Mouse (Mus musculus) brain, embryonic 18.5 days (tissue): ENCODE results near the gene Polg.

Experiments used
- DNase-seq: peaks from one replicate; pipeline ENCODE4 v3.0.0-alpha.2; 2012; ENCODE audit warnings: low read depth, low spot score

Polg gene

DNA sequence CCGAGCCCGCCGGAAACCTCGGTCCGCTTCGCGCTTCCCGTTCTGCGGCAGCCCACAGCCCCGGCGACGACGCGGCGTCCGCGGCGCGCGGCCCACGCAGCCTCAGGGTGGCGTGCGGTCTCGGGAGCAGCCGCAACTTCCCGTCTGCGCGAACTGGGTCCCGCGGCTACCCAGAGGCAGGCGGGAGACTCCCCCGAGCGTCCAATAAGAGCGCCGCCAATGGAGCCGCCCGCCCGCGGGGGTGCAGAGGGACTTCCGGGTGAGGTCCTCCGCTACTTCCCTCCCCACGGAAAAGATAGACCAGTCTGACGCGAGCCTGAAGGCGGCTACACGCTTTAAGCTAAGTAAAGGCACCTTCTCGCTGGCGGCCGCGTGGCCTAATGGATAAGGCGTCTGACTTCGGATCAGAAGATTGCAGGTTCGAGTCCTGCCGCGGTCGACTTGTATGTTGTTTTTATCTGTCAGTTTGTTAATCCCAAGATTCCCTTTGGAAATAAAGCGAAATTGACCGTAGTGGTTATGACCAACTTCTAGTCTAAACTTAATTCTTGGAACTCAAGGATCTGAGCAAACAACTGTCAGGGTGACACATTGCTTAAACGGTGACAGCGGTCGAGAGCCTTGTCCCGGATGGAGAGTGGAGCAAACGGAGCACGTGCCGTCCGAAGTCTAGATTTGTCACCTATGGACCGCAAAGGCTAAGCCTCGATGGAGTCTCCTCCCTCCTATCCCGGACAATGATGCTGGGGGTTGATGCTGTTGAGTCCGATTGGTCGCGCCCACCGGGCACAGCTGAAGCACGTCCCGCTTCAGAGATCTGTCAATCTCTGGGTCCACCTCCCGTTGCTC is at the start of gene Polg:
Polg (minus strand) TSS at position 310 of the 849 bp plus-strand sequence.
- peak; percentile 96 for DNase-seq

DNA sequence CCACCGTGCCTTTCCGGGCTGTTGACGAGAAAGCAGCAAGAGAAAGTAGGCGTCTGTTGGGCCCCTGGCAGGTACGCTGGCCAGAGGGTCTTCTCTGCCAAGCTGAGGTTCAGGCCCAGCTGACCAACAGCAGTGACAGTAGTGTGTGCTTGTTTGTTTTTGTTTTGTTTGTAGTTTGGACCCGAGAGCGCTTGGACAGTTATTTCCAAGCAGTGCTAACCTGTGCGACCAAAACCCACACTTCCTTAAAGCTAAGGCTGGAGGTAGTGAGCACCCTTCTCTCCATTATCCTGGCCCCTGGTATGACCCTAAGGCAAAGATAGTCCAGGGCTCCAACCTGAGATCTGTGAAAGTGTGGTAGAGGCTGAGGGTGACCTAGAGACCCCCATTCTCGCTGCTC is 49.7 kb upstream of the Polg start:
- DNase-seq: no peak

DNA sequence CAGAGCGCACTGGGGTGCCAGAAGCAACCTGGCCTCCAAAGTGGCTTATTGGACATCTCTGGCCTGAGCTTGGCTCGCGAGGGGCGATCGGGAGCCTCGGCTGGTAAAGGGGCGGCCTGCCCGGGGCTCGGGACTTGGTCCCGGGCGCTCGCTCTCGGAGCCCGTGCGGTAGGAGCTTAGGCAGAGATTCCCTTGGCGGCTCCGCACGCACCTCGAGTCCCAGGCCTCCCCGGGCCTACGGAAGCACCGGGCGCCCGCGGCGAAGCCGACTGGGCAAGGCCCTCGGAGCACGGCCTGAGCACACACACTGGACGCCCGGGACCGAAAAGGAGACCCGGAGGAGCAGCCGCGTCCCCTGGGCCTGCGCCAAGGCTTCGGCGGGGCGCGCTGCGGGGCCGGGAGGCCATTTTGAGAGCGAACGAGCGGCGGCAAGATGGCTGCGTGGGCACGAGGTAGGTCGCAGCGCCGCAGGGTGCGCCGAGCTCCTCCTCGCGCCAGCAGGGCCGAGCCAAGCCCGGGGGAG is 49.1 kb upstream of the Polg start:
- no peak for DNase-seq

DNA sequence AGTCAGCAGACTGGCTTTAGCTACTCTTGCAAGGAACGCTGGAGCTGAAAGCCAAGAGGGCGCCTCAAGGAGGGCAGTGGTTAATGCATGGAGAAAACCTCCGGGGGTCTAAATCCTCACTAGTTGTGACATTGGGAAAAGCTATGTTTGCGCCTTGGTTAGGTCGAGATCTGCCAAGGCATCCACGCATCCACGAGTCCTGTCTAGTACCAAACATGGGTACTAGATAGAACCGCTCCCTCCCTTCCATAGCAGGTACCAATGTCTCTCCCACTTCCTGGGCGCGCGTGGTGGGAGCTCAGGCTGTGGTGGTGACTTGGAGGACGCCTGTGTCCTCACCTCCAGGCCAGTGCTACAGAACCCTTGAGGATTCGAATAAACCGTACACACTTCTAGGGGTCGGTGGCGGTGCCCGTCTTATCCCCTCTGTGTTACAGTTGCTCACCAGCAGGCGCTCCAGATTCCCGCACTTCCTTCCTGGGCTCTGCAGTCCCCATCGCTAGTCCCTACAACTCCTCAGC is 48.3 kb upstream of the Polg start:
- no peak for DNase-seq

DNA sequence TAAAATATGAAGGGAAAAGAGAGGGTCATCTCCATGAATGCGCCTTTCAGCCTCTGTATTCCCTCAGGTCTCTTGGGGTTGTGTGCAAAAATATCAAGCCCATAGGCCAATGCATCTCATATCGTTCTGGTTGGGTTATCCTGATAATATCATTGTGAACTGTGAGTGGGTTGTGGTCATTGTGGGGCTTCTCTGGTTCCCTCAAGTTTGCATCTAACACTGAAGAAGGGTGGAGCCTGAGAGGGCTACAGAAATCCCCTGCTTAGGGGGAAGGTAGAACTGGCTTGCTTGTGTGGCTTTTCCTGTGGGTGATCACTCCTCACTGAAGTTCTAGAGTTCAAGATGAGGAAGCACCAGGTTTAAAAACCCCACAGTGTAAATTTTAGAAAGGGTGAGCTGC is 47.3 kb upstream of the Polg start:
- DNase-seq: no peak

DNA sequence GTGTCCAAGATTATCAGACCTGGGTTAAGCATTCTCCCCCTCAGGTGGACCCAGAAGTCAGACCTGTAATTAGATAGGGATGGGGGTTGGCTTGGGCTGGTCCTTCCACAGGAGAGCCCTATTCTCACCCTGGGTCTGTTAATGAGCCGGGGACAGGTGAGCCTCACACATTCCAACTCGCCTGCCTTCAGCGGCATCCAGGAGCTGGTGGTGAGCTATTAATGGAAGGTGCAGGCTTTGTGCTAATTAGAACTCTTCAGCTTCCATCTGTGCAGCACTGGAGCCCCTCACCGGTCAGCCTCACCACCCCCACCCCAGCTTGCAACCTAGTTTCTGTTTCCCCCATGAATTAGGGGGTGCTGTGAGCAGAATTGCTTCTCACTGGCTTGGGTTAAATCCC is 46.3 kb upstream of the Polg start:
- no peak for DNase-seq

DNA sequence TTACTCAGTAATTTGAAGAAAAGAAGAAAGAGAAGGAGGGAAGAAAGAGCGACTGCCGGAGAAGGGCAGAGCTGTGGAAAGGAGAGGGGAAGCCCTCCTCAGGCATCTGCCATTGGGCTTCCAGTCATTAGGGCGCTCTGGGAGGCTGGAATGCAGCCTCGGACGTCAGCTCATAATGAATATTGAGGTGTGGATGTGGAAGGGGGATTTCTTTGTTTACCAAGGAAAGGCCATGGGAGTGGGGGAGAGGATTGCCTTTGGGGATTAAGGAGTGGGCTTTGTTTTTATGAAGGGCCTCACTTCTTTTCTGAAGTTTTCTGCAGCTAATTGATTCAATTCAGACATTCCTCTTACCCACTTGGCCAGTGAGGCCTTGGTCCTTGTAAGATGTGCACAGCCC is 45.5 kb upstream of the Polg start:
- DNase-seq: no peak

DNA sequence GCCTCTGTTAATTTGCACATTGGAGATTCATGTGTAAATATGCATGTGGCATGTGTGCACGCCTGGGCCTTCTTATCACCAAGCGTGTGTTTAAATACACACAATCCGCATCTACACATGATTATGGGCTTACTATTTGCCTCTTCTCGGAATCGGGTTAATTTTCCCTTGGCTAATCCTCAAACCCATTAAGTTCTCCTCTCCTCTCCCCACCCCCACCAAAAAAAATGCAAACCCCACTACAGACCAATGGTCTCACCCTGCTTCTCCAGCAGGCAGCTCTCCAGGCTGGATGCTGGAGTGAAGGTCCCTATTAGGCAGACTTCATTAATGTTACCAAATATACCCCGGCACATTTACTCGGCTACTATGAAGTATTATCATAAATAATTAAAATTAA is 45.0 kb upstream of the Polg start:
- DNase-seq: no peak

DNA sequence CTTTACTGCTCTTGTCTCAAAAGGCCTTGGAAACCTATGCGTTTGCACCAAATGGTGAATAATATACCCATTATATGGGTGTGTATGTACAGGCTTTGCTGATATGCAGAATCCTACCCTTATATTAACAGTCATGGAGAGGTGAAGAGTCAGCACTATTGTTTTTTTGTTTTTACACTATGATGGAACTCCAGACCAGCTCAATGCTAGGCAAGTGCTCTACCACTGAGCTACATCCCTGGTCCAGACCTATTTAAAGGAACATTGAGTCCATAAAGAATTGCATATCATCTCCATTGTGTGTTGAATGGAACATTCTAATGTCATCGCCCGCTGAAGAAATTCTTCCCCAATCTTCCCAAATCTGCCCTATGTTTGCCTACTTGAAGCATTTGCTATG is 44.5 kb upstream of the Polg start:
- DNase-seq: no peak

DNA sequence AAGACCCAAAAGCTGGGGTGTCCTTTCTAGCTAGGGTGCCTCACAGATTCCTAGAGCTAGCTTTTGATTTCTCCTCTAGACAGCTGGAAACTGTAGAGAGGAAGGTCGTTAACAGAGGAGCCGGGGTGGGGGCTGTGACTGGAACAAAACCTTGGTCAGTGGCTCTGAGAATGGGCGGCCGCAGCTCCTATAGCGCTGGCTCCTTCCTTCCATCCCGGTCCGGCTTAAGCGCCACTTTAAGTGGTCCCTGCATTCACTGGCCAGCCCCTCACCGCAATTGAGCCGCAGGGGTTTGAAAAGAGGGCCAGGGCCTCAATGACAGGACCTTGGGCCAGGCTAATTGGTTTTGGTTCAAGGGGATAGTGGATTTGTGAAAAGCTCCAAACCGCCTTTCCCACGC is 43.5 kb upstream of the Polg start:
- DNase-seq: no peak

DNA sequence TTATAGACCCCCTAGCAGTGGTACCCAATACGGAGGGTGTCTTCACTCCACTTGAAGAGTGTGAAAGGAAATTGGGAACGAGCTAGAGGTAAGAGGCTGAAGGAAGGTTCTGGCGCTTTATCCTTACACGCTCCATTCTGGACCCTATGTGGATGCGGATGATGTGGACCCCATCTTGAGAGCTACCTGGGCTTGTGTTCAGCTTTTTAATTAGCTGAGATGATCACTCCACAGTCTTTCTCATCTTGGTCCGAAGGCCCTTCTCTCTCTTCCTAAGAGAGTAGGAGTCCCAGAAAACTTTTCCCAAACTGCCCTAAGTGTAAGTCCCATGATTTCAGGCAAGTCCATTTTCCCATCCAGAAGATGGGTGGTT is 43.1 kb upstream of the Polg start:
- DNase-seq: no peak

DNA sequence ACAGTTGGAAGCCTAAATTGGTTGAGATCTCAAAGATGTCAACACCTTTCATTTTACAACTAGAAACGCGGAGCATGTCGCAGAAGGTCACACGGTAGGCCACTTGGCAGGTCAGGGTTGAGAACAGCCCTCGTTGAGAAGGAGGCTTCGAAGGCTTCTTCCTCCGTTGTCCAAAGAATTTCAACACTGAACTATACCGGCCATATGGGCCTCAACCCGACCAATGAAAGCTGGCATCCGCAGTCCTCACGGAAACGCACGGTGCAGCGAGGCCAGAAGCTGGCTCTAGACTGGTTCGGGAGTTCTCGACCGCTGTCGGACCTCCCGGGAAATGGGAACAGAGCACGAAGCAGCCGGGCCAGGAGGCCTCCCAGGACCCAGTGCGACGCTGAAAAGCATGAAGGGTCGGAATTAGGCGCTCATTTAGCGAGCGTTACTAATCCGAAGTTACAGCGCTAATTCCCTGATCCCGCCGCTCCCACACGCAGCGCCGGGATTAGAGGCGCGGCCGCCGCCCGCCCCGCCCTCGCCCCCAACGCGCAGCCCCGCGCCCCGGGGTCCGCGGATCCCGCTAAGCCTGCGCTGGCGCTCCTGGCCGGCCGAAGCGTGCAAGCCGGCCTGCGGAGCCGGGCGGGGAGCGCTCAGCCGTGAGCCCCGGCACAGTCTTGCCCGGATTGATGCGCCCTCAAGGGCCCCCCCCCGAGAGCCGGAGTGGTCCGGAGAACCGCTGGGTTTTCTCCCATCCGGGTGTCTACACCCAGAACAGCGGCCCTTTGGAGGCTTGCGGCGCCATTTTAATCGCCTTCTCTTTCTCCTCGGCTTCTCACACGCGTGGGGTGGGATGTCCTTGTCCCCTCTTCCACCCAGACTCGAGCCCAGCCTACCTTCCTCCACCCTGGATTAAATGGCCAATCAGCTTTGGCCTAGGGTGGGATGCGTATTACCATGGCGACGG is 42.4 kb upstream of the Polg start:
- no peak for DNase-seq

DNA sequence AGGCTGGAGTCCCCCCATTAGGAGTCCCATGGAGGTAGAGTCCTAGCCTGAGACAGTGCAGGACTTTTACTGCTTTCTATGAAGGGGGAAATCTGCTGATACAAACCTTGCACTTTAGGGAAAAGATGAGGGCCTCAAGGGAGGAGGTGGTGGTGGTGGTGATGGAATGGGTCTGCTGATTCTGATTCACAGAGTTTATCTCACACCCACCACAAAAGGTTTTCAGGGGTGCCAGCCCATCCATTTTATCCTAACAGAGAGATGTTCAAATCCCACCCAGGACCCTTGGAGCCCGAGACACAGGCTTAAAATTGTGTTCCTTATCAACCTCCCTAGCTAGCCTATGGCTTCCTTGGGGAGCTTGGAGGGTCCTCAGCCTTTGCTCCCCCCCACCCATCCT is 41.6 kb upstream of the Polg start:
- DNase-seq: no peak

DNA sequence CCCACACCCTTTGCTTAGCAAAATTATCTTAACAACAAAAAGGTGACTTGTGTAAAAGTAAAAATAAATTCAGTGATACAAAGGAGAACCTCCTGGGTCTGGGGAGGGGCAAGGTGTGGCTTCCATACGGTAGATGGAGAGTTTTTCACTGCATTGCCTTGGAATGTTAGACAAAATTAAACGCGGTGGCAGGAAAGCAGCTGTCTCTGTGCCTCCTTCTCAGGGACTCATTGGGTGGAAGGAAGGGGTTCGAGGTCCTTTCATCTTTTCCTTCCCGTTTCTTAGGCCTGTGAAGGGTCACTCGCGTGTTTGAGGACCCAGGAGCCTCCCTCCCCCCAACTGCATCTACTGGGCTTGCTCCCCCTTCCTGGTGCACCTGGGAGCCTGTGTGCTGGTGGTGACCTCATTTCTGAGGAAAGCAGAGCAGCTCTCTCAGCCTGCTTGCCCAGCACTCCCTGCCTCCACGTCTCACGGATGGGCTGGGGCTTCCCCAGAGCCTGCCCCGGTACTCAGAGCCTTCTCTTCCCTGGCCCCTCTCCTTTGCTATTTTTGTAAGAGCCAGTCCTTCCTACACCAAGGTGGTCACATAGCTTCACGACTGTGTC is 41.0 kb upstream of the Polg start:
- DNase-seq: no peak

DNA sequence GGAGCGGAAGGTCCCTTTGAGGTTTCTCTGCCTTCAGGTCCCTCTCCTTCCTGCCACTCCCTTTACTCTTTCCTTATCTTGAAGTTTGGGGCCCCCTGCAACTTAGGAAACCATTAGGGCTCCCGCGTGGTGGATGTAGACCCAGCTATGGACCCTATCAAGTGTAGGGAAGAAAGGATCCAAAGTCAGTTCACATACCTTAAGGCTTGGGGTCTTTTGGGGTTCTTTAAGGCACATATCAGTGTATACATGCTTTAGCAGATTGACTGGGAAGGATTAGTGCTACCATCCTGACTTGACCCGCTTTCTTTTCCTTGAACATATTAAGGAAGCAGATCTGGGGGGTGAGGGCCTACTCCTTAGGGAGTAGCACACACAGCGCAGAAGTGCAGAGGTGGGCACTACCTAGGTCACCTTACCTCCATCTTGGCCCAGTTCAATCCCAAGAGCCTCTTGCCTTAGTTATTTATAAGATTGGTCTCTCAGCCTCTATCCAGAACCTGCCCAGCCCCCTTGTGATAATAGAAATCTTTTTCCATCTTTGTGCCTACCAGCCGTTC is 40.4 kb upstream of the Polg start:
- no peak for DNase-seq

DNA sequence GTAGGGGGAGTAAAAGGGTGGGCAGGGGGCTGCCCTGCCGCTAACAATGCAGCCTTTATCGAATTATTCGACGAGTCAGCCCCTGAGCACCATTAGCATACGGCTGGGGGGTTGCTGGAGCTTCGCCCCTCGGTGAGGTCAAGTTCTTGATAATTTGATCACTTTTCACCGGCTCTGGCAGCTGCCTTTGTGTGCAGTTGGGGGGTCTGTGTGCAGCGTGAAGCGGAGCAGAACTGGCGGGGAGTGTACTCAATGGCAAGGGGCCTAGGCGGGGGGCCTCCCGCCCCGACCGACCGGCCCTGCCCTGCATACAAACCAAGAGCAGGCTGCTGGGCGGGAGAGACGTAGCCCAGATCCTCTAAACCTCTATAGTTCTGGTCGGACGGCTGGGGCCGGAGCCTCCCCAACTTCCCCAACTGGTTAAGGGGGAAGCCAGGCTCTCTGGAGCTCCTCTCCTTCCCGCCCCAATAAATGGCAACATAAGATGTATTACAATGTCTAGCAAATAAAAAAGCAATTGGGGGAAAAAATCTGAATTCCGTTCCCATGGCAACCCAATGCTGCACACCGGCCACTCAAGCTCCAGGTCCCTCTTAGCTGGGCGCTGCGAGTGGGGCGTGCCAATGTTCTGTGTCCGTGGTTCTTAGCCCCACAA is 39.8 kb upstream of the Polg start:
- no peak for DNase-seq

DNA sequence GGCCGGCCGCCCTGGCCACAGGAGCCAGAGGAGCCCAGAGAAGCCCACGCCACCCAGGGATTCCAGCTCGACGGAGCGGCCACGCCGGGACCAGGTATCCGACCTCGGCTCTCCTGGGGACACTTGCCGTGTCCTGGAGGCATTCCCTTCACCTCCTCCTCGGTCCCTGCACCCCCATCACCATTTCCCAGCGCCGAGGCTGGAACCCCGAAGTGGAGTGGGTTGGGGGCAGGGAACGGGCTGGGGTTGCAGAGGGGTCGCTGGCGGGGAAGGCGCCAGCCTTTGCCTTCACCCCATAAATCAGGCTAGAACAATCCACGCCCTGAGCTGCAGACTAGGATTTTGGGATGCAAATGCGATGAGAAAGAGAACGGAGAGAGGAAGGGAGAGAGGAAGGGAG is 39.2 kb upstream of the Polg start:
- DNase-seq: no peak

DNA sequence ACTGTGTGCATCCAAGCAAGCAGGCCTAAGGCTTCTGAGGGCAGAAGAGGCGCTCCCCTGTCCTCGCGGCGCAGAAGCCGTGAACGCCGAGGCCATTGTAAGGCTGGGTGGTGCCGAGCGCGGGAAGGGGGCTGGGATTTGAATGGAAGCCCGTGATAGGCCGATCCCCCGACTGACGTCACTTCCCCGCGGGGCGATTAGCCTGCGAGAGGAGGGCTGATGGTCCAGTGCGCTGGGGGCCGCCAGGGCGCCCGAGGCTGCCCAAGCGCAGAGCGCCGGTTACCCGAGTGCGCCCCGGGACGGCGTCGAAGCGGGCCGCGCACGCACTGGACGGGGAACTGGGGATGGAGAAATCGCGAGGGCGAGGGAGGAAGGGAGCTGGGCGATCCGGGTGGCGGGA is 38.6 kb upstream of the Polg start:
- DNase-seq: peak; percentile 93

DNA sequence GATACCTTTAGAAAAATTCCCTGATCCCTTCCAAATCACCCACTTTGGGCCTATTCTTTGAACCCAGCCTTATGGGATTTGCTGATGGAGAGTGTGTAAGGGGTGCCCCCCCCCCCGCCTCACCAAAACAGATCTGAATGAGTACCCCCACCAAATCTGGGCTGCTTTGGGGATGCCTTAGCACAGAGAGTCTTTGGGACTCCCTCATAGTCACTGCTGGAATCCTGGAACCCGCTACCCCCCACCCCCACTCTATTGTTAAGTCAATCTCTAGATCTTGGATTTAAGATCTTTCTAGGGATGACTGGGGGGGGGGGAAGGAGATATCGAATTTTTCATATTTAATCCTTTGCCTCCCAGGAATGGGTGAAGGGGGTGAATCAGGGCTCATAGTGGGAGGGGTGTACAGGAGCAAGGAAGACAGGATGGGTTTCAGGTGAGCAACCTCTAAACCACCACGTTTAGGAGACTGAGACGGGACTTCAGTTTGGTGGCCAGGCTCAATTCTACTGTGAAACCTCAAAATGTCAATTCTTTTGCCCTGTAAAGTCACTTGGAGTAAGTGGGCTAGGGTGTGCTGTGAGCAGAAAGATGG is 37.6 kb upstream of the Polg start:
- DNase-seq: no peak

DNA sequence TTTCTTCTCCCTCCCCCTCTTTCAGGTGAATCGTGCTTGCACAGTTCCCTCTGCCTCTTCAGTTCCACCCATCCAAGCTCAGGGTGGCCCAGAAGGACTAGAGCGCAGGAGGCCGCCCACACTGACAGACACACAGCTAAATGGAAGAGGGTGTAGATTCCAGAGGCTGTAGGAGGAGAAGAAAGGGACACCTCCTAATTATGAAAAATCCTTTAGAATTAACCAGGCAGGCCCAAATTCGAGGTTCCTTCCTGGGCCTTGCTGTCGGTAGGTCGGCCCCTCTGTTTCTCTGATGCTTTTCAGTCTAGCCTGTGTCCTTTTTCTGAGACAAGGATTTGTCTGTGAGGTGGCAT is 36.9 kb upstream of the Polg start:
- no peak for DNase-seq
